Mouse (Mus musculus) layer of hippocampus, postnatal 14 days (tissue): ENCODE results near the gene Car9. TPM values are rescaled to one million over a fixed set of nuclear protein-coding genes. Genes with fewer than 3 reads are reported as not detected.

ENCODE experiments used
- DNase-seq, 2 experiments: peaks; one replicate each; pipeline ENCODE4 v3.0.0; 2021 to 2022; ENCODE audit warnings: low spot score in 2 of 2, mixed read lengths in 1 of 2
- total RNA-seq, 2 experiments: library from RNA; stranded (reverse); gene quantifications; 2 replicates each; pipeline ENCODE4 v1.2.3; 2021

Gene Car9
- total RNA-seq, 2 experiments from 2014 or later = not detected

DNA sequence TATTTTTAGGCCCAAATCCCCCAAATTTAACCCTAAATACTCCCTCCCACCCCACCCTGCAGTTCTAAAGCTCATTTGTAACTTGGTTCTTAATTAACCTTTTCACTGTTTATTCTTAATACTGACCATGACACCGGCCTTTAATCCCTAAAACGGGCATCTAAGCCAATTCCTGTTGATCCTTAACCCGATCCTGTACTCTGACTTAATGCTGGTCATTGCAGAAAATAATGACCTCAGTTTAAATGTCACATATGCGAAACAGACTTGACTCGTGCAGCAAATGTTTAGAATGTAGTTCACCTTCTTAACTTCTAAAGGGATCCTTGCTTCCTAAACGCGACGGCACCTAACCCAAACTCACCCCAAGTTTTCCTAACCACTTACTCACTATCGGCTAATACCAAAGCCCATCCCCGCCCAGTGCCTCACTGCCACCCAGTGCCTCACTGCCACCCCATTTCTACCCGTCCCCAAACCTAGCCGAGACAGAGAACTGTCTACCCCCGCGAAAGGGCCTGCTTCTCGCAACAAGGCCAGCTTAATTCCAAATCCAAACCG lies 54.8 kb downstream of the Car9 start:
- DNase-seq = no peak

DNA sequence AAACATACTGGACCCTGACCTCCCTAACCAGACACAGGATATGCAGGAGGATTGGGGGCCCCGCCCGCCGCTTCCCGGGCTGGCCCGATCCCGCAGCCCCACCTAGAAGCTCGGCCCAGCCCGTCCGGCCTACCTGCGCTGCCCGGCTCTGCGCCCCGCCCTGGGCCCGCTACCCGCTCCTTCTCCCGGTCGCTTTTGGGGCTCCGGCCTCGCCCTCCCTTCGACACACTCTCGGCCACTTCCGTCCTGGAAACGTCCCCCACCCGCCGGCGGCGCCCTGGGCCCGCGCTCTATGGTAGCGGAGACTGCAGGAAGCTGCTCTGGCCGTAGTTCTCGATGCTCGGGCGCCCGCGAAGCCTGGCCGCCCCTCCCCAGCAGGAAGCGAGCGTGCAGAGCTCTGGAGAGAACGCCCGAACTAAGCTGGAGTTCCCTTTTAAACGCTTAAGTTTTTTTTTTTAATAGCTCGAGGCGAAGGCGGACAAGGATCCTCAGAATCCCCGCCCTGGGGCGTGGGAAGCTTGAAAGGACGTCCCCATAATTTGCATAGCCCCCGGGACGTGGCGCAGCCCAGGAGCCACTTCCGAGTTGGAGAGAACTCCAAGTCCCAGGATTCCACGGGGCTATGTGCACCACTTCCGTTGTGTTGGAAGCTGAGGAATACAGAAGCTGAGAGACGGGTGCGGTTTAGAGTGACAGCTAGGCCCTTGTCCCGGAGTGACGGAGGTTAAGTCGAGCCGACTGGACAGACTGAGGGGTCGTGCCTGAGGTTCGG lies 55.4 kb downstream of the Car9 start, which contains the start of the genes Creb3 and Tln1:
TSS of gene Creb3 (plus strand) at position 336 of the 772 bp plus-strand sequence.
TSS of gene Tln1 (minus strand) at position 695 of the 772 bp plus-strand sequence.
- DNase-seq = peak; percentile 96 to 97

DNA sequence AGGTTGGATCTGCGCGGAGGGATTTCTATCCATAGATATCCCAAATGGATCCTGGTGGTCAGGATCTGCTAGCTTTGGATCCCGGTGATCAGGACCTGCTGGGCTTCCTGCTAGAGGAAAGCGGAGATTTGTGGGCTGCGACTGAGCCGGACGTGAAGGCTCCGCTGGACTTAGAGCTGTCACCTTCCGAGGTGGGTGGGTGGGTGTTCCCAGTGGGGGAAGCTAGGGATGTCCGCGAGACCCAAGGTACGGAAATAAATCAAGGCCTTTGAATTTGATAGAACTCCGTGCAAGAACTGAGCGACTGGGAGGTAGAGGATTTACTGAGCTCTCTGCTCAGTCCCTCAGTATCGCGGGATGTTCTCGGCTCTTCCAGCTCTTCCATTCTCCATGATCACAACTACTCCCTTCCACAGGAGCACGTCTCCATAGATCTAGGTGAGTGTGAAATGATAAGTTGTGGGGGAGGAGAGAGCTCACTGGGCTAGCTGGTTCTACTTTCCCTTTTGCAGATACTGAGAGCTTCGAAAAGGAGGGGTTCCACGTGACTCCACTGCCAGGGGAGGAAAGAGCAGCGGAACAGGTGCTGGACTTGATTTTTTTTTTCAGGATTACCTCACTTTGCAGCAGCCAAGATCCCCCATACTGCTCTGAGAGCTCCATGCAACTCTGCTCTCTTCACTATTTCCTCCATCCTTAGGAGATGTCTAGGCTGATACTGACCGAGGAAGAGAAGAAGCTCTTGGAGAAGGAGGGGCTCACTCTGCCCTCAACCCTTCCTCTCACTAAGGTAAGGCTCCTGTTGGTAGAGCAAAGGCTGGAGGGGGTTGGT lies 56.2 kb downstream of the Car9 start:
- DNase-seq = no peak

Other genes starting within 250 kb of the Car9 start
- under 1 TPM; 0.28 to 0.52 TPM for gene Atp8b5, start 239.8 kb upstream of the Car9 start, total RNA-seq
- gene Rusc2, start 125.0 kb upstream of the Car9 start, total RNA-seq = 100 to 1,000 TPM; 127 to 145 TPM
- 1 to 10 TPM in 1 of 2 experiments, under 1 TPM in 1; 0.76 to 2.4 TPM for gene Fam166b, start 77.8 kb upstream of the Car9 start, total RNA-seq
- gene Tesk1, start 65.0 kb upstream of the Car9 start, total RNA-seq = 10 to 100 TPM; 63.0 to 64.4 TPM
- not detected for gene Cd72, start 52.3 kb upstream of the Car9 start, total RNA-seq
- gene Sit1, start 23.2 kb upstream of the Car9 start, total RNA-seq = not detected
- 10 to 100 TPM; 26.0 to 28.3 TPM for gene Ccdc107, start 14.1 kb upstream of the Car9 start, total RNA-seq
- gene Arhgef39, start 7.3 kb upstream of the Car9 start, total RNA-seq = 1 to 10 TPM in 1 of 2 experiments, under 1 TPM in 1; 0.74 to 1.2 TPM
- gene Tpm2, start 16.8 kb downstream of the Car9 start, total RNA-seq = 1 to 10 TPM; 6.2 to 8.1 TPM
- gene Creb3, start 55.4 kb downstream of the Car9 start, total RNA-seq = 10 to 100 TPM; 74.0 TPM
- 10 to 100 TPM; 46.0 to 52.1 TPM for gene Tln1, start 55.7 kb downstream of the Car9 start, total RNA-seq
- 10 to 100 TPM; 44.5 to 55.8 TPM for gene Rgp1, start 71.7 kb downstream of the Car9 start, total RNA-seq
- 10 to 100 TPM; 56.1 to 60.6 TPM for gene Gba2, start 71.9 kb downstream of the Car9 start, total RNA-seq
- not detected for gene Msmp, start 77.5 kb downstream of the Car9 start, total RNA-seq
- gene Npr2, start 125.0 kb downstream of the Car9 start, total RNA-seq = 10 to 100 TPM; 46.9 to 50.0 TPM
- 1 to 10 TPM in 1 of 2 experiments, under 1 TPM in 1; 0.98 to 2.3 TPM for gene Spag8, start 146.6 kb downstream of the Car9 start, total RNA-seq
- gene Hint2, start 149.5 kb downstream of the Car9 start, total RNA-seq = 10 to 100 TPM; 33.1 to 37.8 TPM
- 10 to 100 TPM; 55.8 to 57.6 TPM for gene Tmem8b, start 162.0 kb downstream of the Car9 start, total RNA-seq
- gene Fam221b, start 162.2 kb downstream of the Car9 start, total RNA-seq = 1 to 10 TPM; 1.2 TPM
- gene Olfr70, start 193.8 kb downstream of the Car9 start, total RNA-seq = not detected
- not detected for gene Olfr71, start 203.3 kb downstream of the Car9 start, total RNA-seq
- 1 to 10 TPM in 1 of 2 experiments, under 1 TPM in 1; 0.52 to 1.5 TPM for gene Hrct1, start 220.2 kb downstream of the Car9 start, total RNA-seq
- under 1 TPM; 0.38 to 0.53 TPM for gene Spaar, start 223.1 kb downstream of the Car9 start, total RNA-seq